Mouse (Mus musculus): Measurements from ENCODE around the gene Gm4131. TPM values are rescaled to one million over a fixed set of nuclear protein-coding genes. Genes with fewer than 3 reads are reported as not detected.

The Gm4131 gene
- polyA plus RNA-seq, 1 experiment from 2014 or later: not detected

- Histone ChIP-seq H3K9me3 (no peaks in the 10 kb centered on the region), H3K27me3 (ENCODE audit: insufficient read depth, poor library complexity, severe bottlenecking) (no peaks in the 10 kb centered on the region), H3K4me3 (no peak overlapping the region), H3K4me1 (no peaks in the 10 kb centered on the region; the same call in 1 of the 2 replicates), H3K27ac (no peak overlapping the region), H3K36me3 (no peaks in the 10 kb centered on the region)
- 71% methylated on average over 7 of the region's 7 CpGs for WGBS
- DNase-seq (ENCODE audit: low spot score): no peak
These were observed 150.5 kb downstream of the Gm4131 start for GRCm38 (mm10) chr14:62416007-62416741.

Other genes with a start within 250 kb of the Gm4131 start
- 0.05 and 0.15 TPM in 2 replicates for gene Gucy1b2, start 110.6 kb downstream of the Gm4131 start, polyA plus RNA-seq (2016; fragmentation: Nextera tagmentation; extraction: Ambion mirVana)
- 1.4 and 2.0 TPM in 2 replicates for gene Fam124a, start 11.2 kb downstream of the Gm4131 start, polyA plus RNA-seq (2016; fragmentation: Nextera tagmentation; extraction: Ambion mirVana)
- 0.19 TPM in 1 of 2 replicates, not detected in the other for gene Serpine3, start 96.7 kb upstream of the Gm4131 start, polyA plus RNA-seq (2016; fragmentation: Nextera tagmentation; extraction: Ambion mirVana)
- 18.1 and 26.5 TPM in 2 replicates for gene Ints6, start 194.2 kb upstream of the Gm4131 start, polyA plus RNA-seq (2016; fragmentation: Nextera tagmentation; extraction: Ambion mirVana)

All from heart, embryonic 10.5 days (tissue).